Mouse (Mus musculus): ENCODE results near the gene Vamp5.

DNA sequence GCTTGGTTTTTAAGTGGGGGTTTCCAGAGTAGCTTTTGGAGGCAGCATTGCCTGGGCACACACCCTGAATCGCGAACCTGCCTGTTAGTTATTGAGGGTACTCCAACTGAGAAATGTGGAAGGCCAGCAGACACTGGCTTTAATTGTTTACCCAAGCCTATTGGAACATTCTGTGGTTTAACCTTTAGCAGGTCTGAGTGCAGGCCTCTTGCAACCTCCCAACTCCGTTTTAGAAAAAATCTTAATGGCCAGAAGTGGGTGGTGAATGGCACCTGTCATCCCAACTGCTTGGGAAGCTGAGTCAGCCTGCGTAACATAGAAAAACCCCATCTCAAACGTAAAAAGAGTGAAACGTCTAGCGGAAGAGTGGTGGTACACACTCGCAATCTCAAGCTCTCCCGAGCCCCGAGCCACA, 16.6 kb upstream of the Vamp5 start:
- TF ChIP-seq TCF12 (IDR thresholded peaks at IDR 0.05; ENCODE audit: low read depth, low read length) (no peak), BHLHE40 (IDR thresholded peaks at IDR 0.05; ENCODE audit: low read depth, low read length) (no peak), CTCF (conservative IDR thresholded peaks at IDR 0.05 in 1 of 2, IDR thresholded peaks at IDR 0.05 in 1 of 2; ENCODE audit: low read depth in 2 of 2, low read length in 2 of 2) (no peak), SMC3 (IDR thresholded peaks at IDR 0.05; ENCODE audit: low read depth, low read length) (no peak), RCOR1 (conservative IDR thresholded peaks at IDR 0.05; ENCODE audit: low read depth, low read length) (no peak), POLR2A (IDR thresholded peaks at IDR 0.05; ENCODE audit: low read depth, low read length) (no peak)
